Mouse (Mus musculus) ES-E14 (cell line): Measurements from ENCODE around the gene Msrb3.

Source experiments
- HCFC1 ChIP-seq: IDR thresholded peaks from 2 replicates; pipeline ENCODE4 v1.6.1; 2012; ENCODE audit warnings: low read length, inconsistent platforms, borderline replicate concordance; ENCODE audit not compliant: insufficient read depth
- ZC3H11A ChIP-seq: IDR thresholded peaks from 2 replicates; pipeline ENCODE4 v1.6.1; 2012; ENCODE audit warnings: low read depth, mild to moderate bottlenecking, inconsistent platforms, low read length, borderline replicate concordance
- ZNF384 ChIP-seq: IDR thresholded peaks from 2 replicates; pipeline ENCODE4 v1.6.1; 2012; ENCODE audit warnings: low read depth, low read length, inconsistent platforms

DNA sequence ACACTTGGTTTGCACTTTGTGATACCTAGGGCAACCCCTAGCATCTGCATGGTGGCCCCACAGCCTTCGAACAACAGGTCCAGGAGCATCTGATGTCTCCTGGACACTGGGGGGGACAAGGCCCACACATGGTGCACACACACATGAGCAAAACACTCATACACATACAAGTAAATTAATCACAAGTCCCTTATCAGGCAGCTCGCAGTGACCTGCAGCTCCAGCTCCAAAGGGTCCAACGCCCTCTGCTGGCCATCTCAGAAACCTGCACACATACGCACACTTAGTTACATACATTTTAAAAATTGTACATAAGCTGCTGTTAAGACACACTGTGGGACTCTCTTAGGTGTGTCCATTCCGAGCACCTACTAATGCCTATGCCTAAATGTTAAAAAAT lies 17.3 kb upstream of the Msrb3 start:
- no peak for TF ChIP-seq HCFC1
- TF ChIP-seq ZNF384: no peak
- no peak for TF ChIP-seq ZC3H11A
